Mouse (Mus musculus) adrenal gland, postnatal 10 days (tissue): ENCODE measurements around the gene S1pr1. TPM values are rescaled to one million over a fixed set of nuclear protein-coding genes. Genes with fewer than 3 reads are reported as not detected.
A peak's percentile ranks its signal among the peaks of the same experiment; 100 is the strongest.

Source experiments
- DNase-seq: peaks from one replicate; pipeline ENCODE4 v3.0.0; 2021; ENCODE audit warnings: mixed read lengths
- total RNA-seq, 2 experiments: library from RNA; stranded (reverse); gene quantifications; 2 replicates each; pipeline ENCODE4 v1.2.3; 2021

S1pr1 gene
- total RNA-seq, 2 experiments from 2014 or later = 41.8 to 65.7 TPM

DNA sequence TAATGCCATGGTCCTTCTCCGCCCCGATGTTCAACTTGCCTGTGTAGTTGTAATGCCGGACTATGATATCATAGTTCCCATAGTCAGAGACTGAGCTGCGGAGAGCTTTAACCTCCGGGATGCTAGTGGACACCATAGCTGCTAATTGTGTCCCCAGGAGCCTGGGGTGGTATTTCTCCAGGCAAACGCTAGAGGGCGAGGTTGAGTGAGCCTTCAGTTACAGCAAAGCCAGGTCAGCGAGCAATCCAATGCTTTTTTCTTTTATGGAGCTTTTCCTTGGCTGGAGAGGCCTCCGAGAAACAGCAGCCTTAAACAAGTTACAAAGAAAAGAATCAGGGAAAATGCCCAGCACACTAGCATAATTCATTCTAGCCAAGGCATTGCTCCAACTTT is 2.1 kb downstream of the S1pr1 start:
- peak; percentile 85 for DNase-seq

DNA sequence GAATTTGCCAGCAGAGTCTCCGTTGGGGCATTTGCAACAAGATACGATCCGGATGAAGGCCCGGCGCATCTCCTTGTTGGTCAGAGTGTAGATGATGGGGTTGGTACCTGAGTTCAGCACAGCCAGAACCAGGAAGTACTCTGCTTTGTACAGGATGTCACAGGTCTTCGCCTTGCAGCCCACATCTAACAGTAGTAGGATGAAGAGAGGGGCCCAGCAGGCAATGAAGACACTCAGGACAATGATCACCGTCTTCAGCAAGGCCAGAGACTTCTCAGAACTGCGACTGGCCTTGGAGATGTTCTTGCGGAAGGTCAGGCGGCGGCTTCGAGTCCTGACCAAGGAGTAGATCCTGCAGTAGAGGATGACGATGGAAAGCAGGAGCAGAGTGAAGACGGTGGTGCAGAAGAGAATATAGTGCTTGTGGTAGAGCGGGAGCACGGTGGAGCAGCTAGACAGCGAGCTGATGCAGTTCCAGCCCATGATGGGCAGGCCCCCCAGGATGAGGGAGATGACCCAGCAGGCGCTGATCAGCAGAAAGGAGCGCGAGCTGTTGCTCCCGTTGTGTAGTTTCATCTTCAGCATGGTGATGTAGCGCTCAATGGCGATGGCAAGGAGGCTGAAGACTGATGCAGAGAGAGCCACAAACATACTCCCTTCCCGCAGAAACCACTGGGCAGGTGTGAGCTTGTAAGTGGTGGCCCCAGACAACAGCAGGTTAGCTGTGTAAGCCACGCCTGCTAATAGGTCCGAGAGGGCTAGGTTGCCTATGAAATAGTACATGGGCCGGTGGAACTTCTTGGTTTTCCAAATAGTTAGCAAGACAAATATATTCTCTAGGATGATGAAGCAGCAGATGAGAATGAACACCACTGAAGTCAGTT is 2.7 kb downstream of the S1pr1 start:
- DNase-seq = peak; percentile 2

DNA sequence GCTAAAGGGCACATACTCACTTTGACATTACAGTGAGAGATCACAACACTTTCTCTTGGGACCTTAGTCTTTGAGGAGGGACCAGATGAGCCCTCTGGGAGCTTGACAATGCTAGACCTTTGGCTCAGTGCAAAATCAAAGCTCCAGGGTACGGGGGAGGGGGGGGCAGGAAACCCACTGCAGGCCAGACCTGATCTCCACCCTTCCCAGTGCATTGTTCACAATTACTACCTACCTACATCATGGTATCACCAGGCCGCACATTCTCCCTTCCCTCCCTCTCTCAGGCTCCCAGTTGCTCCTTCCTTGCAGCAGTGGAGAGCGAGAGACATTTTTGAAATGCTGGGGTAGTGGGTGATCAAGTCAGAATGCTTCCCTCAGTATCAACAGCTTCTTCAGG is 3.5 kb downstream of the S1pr1 start:
- peak; percentile 14 for DNase-seq

DNA sequence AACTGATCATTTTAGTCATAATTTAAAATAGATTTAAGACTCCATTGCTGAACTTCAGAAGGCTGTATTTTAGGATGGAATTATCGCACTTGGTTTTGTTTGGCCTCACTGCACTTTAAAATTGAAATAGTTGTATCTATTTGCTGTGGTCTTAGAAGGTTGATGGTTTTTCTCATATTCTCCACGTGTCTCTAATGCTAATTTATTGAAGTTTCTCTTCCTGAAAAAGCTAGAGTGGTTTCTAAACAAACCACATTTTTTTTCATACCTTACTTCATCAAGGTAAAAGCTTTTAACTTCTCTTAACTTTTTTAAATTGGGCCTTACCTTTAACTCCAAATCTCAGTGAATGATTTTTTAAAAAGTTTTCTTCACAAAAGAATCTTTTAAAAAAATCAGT is 4.8 kb downstream of the S1pr1 start:
- DNase-seq = no peak

DNA sequence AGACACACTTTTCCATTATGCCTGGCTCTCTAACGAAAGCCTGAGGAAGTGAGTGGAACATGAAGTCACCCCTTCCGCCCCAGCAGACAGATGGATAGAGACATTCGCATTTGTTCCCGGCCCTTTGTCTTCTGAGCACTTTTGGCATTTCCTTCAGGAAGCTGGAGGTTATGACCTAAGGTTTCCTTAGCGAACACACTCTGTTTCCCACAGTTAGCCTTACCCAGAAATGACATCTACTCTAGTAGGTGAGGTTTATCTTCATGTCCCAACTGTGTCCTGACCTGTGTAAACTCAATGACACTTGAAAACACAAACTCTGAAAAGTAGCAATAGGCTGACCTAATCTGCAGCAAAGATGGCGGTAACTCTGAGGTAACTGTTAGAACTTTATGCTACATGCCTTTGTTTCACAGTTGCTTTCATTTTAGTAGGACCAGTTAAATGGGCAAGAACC is 5.7 kb downstream of the S1pr1 start:
- peak; percentile 30 for DNase-seq

DNA sequence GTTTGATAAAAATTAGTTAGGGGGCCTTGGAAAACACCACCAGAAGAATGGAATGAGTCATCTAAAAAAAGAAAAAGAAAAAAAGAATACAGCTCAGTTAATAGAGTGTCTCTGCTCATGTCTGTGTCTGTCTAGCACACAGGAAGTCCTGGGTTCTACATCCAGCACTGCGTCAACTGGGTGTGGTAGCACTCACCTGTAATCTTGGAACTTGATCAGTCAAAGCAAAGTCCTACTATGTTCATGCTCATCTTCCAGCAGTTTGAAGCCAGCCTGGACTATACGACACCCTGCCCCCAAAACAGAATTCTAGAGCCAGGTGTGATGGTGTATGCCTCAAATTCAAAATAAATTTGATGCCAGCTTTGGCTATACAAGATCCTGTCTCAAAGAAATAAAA is 8.1 kb downstream of the S1pr1 start:
- DNase-seq = no peak

DNA sequence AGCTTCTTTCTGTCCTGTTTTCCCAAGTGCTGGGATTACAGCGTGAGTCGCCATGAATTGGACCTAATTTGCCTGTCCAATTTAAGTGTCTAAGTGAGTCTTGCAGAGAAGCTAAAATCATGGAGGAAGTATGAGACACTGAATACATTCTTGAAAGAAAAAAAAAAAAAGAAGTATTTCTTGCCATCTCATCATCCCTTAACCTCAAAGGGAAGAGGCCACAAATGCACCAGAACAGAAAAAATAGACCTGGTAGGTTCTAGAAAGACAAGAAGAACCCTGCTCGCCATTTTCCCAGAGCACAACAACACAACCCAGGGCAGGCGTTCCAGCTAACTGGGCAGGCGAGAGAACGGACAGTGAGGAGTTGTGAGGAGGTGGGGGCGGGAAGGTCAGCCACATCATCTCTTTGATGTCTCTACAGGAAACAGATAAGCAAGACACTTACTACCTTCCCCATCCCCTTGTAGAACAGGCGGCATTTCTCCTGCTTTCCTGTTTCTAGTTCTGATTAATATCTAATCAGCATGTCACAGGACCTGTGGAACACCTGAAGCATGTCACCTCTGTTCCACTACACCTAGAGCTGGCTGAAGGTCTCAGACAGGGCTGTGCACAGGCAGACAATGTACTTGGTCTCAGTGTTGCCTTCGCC is 10.5 kb downstream of the S1pr1 start:
- DNase-seq = no peak

DNA sequence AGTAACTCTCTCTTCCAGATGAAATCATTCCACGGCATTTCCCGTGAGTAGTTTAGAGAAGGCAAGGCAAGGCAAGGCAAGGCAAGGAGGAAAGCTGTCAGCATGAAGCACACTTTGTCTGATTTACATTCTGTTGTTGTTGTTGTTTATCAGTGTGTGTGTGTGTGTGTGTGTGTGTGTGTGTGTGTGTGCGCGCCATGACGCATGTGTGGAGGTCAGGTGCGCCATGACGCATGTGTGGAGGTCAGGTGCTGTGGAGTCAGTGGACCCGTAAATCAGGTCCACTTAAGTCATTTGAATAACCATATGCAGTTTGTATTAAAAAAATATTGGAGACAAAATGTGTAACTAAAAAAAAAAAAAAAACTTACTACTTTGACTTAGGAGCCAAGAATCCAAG is 11.2 kb downstream of the S1pr1 start:
- no peak for DNase-seq

DNA sequence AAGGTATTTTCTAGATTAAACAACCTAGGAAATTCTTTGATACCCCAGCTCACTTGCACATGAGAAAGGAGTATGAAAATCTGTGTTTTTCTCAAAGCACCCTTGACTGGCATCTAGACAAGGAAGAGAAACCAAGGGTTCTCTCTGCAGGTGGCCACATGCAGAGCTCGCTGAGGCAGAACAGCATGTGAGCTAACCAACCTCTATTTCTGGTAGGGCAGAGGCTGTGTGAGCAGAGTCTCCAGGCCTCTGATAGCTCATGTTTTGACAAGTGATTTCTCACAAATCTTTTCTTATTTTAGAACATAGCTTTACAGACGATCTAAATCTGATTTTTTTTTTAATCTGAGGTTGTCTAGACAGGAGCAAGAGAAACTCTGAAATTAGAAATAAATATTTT is 12.8 kb downstream of the S1pr1 start:
- DNase-seq = no peak

DNA sequence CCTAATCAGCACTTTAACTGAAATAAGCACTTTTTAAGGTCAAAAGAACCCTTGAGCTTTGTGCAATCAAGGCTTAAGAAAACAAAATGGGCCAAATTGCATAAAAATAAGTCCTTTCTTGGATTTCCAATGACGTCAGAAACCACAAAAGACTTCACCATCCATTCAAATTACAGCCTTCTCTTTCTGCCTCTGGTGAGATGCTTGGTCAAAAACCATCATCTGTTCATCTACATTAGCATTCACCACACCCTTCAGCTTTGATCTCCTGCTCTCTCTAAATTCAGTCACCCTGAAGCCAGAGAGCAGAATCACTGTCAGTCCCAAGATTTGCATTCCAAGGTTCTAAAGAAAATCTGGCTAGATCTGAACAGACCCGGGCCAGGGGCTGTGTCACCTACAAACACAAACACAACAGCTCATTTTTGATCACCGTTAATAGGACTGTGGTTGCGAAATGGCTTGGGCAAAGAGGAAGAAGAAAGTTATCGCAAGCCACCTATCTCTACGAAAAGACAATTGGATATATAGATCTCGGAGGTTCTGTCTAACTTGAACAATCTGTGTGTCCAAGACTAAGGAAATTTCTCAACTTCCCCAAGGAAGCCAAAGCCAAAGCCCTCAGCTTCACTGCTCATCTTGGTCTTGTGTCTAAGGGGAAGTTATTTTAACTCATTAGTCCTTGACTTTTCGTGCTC is 19.5 kb downstream of the S1pr1 start:
- DNase-seq = no peak

DNA sequence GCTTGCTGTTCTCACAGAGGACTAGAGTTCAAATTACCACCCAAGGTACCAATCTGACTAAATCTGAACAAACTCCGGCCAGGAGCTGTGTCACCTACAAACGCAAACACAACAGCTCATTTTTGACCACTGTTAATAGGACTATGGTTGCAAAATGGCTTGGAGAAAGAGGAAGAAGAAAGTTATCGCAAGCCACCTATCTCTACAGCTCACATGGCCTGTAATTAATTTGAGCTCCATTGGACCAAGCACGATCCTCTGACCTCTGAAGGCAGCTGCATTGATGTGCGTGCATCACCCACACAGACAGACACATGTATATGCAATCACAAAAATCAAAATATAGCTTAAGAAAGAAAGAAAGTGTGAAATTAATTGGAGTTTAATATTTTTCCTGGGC is 20.7 kb downstream of the S1pr1 start:
- no peak for DNase-seq

DNA sequence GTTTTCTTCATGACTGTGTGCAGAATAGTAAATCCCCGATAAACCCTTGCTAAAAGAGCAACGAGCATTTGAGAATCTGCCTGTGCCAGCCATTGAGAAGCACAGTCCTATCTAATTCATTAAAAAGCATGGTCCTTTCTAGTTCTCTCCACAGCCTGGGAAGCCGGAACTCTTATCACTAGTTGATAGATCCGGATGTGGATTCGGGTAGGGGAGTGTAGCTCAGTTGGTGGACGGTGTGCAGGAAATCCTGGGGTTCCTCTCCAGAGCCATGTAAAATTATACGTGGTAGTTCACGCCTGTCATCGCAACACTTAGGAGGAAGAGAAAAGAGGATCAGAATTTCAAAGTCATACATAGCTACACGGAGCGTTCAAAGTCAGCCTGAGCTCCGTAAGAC is 21.5 kb downstream of the S1pr1 start:
- no peak for DNase-seq

DNA sequence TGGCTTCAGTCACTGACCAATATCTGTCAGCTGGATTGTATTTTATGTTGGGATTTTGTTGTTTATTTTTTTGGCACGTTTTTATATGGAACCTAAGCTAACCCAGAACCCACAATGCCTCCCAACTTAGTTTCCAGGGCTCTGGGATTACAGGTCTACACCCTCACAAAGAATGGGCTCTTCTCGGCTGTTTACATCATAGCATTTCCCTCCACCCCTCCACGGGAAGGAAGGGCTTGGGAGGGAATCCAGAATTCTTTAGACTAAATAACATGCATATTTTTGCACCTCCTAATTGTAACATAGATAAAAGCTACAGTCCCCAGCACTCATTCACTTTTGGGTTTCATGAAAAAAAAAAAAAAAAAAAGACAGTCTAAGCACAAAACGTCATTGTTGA is 22.0 kb downstream of the S1pr1 start:
- DNase-seq = no peak

DNA sequence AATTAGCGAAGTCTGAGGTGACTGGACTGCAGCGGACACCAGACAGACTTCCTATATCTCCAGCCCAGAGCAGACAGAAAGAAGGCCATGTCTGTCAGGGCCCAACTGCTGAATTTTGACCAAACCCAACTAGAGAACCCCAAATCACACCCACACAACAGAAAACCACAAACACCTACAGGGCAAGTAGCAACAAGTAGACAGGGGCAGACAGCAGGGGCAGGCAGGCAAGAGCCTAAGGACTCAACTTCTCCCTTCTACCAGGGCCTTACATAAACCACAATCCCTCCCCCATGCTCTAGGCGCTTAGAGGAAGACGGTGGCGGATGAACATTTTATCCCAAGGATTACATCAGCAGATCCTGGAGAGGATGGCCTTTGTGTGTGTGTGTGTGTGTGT is 22.5 kb downstream of the S1pr1 start:
- DNase-seq = no peak

DNA sequence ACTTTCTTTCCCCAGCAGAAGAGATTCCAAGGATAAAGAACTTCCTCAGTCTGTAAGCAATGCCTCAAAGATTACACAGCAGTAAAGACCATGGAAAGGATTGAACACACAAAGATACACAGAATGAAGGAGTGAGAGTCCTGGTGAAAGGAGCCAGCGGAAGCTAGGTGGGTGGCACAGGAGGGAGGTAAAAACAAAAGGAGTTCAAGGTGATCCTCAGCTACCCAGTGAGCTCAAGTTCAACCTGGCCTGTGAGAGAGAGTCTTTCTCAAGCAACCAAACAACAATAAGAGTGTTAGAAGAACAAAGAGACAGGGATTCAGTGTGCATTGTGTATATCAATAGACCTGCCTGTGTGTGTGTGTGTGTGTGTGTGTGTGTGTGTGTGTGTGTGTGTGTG is 25.0 kb downstream of the S1pr1 start:
- DNase-seq = no peak

DNA sequence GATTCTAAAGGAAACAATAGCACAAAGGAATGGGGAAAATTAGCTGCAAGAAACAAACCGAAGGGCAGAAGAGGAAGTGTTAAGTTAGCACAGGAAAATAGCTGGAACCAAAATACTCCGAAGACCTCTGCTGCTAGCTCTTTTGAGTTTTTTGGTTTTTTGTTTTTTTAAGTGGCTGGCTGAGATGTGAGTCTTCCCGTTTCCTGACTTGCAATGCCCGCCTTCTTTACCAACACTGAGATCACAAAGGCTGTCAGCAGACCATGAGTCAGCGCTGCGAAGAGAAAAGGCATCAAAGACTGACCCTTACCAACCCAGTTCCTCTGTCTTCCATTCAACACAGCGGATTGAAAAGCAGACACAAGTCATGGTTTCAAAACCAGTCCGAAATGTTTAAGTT is 25.5 kb downstream of the S1pr1 start:
- DNase-seq = peak; percentile 13

DNA sequence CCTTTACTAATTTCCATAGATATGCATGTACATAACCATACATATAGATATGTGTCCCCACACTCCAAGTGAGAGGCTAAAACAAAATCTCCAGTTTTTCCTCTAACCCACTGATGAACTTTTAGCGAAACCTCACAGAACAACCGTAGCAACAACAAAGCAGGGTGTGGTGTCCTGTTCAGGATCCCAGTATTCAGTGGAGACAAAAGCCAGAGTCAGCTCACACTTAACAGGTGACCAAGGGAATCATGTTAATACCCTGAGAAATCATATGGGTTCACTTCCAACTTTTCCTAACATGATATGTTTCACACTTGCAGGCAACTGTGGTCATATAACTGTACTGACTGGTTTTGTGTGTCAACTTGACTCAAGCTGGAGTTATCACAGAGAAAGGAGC is 27.1 kb downstream of the S1pr1 start:
- DNase-seq = no peak

DNA sequence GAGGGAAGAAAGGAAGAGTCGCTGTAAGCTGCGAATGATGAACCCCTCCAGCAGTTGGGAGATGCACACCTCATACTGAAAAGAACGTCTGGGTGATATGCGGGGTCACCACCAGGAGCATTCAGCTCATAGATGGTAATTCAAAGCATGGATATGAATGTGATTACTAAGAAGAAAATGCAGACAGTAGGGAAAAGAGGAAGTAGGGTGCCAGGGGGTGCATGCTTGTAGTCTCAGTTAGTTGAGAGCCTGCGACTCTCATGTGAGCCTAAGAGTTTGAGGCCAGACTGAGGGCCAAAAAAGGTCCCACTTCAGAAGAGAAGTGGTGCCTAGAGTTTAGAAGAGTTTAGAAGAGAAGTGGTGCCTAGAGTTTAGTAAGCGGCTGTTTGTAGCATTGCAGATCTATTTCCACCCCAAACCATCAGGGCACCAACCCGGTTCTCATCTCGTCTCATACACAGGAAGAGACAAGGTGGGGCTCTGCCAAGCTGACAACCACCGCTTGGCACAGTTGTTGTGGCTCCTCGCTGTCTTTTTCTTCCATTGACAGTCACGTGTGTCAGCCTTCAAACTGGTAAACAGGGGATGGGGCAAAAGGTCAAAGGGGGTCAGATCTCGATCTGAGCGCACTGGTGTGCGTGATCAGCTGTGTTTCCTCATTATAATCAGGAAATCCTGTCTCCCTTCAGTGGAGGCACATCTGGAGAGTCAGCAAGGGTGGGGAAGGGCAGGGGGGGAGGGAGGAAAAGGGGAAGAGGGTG is 32.4 kb downstream of the S1pr1 start:
- DNase-seq = peak; percentile 9

DNA sequence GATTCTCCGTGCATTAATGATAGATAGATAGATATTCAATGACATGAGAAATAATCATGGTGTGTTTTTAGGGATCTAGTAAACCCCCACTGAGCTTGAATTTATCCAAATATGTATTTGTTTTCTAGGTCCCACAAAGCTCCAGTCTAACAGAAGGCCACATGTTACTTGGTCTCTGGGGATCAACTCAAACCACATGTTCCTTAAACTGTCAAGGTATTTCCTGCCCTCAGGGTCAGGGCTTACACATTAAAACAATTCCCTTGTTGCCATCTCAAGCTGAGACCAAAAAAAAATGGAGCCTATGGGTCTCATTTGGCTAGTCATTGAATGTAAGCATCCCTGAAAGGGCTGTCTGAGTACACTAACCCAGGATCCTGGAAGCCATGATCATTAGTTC is 33.7 kb downstream of the S1pr1 start:
- no peak for DNase-seq

DNA sequence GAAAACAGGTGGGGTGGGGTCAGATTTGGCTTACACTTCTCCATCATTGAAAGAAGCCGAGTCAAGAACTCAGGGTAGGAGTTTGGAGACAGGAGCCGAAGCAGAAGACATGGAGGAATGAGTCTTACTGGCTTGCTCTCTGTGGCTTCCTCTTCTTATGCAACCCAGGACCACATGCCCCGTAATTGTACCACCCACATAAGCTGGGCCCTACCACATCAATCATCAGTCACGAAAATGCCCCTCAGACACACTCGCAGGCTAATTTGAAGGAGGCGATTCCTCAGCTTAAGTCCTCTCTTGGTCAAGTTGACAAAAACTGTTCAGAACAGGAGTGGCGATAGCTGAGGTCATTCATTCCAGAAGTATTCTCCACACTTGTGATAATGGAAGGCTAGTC is 35.9 kb downstream of the S1pr1 start:
- DNase-seq = no peak

DNA sequence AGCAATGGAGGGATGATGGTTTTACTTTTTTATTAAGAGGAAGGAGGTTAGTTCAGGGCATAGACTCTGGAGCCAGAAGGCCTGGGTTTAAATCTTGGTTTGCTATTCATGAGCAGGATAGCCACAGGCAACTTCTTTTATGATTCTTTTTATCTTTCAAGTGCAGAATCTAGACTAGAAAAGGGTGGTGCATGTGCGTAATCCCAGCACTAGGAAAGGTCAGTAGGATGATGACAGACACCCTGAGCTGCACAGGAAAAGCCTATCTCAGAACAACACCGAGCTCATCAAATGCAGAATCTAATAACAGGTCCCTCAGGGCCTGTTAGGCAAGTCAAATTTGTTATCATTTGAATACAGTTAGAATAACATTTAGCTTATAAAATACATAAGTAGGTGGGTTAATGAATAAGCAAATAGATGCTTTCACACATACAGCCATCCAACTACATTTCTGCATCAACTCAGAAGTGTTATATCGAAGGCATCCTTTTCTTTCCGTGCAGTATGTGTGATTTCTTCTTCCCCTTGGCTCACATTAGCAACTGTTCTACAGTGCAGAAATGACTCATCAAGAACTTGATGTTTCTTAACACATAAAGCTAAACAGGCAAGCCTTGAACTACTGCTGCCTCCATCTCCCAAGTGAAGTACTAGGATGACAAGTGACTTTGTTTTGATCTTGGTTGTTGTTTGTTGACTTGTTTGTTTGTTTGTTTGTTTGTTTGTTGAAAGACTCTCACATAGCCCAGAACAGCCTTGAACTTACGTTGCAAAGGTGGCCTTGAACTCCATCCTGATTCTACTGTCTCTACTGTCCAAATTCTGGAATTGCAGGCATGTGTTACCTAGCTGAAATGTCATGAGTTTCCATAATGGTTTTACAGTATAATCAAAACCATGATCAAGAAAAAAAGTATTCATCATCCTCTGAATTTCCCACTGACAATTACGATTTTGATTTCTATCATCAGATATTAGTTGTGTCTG is 39.0 kb downstream of the S1pr1 start:
- no peak for DNase-seq
